Mouse (Mus musculus): ENCODE data around the gene Pik3c2b.

DNA sequence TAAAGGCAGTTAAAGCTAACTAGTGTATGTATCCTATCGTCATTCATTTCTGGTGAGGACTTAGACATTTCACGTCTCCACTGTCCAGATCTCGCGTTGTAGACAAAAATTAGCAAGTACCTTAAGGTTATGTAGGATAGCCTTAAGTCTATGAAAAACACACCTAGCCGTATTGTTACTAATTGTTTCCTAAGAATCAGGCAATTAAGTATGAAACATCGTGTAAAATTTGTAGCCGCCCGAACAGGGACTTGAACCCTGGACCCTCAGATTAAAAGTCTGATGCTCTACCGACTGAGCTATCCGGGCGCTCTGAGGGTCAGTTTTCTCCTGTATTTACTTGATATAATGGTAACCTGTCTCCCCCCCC lies 11.4 kb upstream of the Pik3c2b start:
- TF ChIP-seq CEBPB (IDR thresholded peaks at IDR 0.05; ENCODE audit: insufficient read depth, poor library complexity, severe bottlenecking) (no peak), POLR2AphosphoS2 (IDR thresholded peaks at IDR 0.05; ENCODE audit: insufficient read length, low read depth) (no peak), POLR2A (IDR thresholded peaks at IDR 0.05; ENCODE audit: insufficient read length, low read depth) (no peak)

Data from myocyte (in vitro differentiated cells).